ENCODE assay signal across 18 mouse cellular contexts in the genomic region with DNA sequence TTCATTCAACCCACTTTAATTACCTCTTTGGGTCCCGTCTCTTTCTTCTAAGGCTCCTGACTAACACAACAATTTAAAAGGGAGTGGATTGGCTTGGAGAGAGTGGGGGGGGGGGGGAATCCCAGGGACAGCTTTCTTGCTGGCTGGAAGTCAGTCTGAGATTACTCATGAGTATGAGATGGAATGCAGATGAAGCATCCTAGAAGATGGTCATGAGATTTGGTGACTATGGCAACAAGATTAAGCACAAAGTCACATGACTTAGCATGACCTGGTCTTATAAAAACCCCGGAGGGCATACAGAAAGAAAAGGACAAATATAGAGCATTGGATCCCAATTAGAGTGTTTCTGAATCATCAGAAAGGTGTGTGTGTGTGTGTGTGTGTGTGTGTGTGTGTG.
"Had no signal": no experiment of that assay in that cellular context is flagged by ENCODE, and none has a peak within 500 bp of the region (broad histone marks: within the 10 kb centered on the region; RNA-seq: fewer than 3 reads in every experiment).

No protein-coding gene starts in this region.

- ATAC-seq: midbrain, embryonic 13.5 days; midbrain, embryonic 16.5 days had no signal

- DNase-seq: layer of hippocampus, adult 9-11 months; liver, embryonic 13.5 days; lung, embryonic 14.5 days; lung, postnatal 10 days; lung, postnatal 36 days; retina, postnatal 1 day; right cerebral cortex, postnatal 25 days; spleen, adult 18-20 months; thymus, adult 18-20 months; thymus, postnatal 36 days had no signal

- H3K9ac ChIP-seq: liver, embryonic 13.5 days; lung, embryonic 14.5 days; midbrain, embryonic 13.5 days; neural tube, embryonic 13.5 days; stomach, embryonic 15.5 days had no signal

- H3K9me3 ChIP-seq: liver, embryonic 13.5 days; midbrain, embryonic 10.5 days; midbrain, embryonic 13.5 days; neural tube, embryonic 13.5 days; stomach, embryonic 15.5 days had no signal

- H3K27ac ChIP-seq: kidney, postnatal 0 days; liver, embryonic 13.5 days; midbrain, embryonic 10.5 days; midbrain, embryonic 13.5 days; neural tube, embryonic 13.5 days; stomach, embryonic 15.5 days had no signal

- H3K4me1 ChIP-seq: liver, embryonic 13.5 days; megakaryocyte, embryonic 14.5 days; midbrain, embryonic 10.5 days; midbrain, embryonic 13.5 days; neural tube, embryonic 13.5 days; stomach, embryonic 15.5 days had no signal

- H3K4me3 ChIP-seq: liver, embryonic 13.5 days; megakaryocyte, embryonic 14.5 days; midbrain, embryonic 10.5 days; midbrain, embryonic 13.5 days; myocyte; neural tube, embryonic 13.5 days; stomach, embryonic 15.5 days had no signal

- H3K36me3 ChIP-seq: liver, embryonic 13.5 days; midbrain, embryonic 10.5 days; midbrain, embryonic 13.5 days; neural tube, embryonic 13.5 days; stomach, embryonic 15.5 days had no signal

- H3K4me2 ChIP-seq: liver, embryonic 13.5 days; lung, embryonic 14.5 days; midbrain, embryonic 13.5 days; neural tube, embryonic 13.5 days; stomach, embryonic 15.5 days had no signal

- H3K27me3 ChIP-seq: liver, embryonic 13.5 days; midbrain, embryonic 13.5 days; neural tube, embryonic 13.5 days; stomach, embryonic 15.5 days had no signal
